Mouse (Mus musculus) liver, embryonic 14.5 days (tissue): ENCODE results near the gene Sarnp. TPM values are rescaled to one million over a fixed set of nuclear protein-coding genes. Genes with fewer than 3 reads are reported as not detected.

ENCODE experiments used
- ATAC-seq: fragments of 200-750 bp; cut with Nextera tagmentation; 2 replicates; pipeline ENCODE4 v1.8.0; 2017; ENCODE audit warnings: moderate number of reproducible peaks, mild to moderate bottlenecking, moderate library complexity; ENCODE audit not compliant: insufficient read depth
- DNase-seq, 3 experiments: peaks; one replicate each; pipeline ENCODE4 v3.0.0-alpha.2; 2012 to 2013; ENCODE audit warnings: low read depth in 3 of 3, low spot score in 3 of 3
- H3K27ac ChIP-seq: fragments of 300-500 bp; sonication (generic); 2 replicates; pipeline ENCODE4 v1.5.1; 2014; ENCODE audit warnings: moderate library complexity, mild to moderate bottlenecking, control low read depth, inconsistent platforms
- H3K27me3 ChIP-seq: fragments of 300-500 bp; sonication (generic); 2 replicates; pipeline ENCODE4 v1.6.1; 2014; ENCODE audit warnings: mild to moderate bottlenecking, low read length, moderate library complexity; ENCODE audit not compliant: control insufficient read depth, insufficient read depth
- H3K36me3 ChIP-seq: fragments of 300-500 bp; sonication (generic); replicated peaks from 2 replicates; pipeline ENCODE4 v1.6.1; 2014; ENCODE audit warnings: low read depth; ENCODE audit not compliant: control insufficient read depth, insufficient read depth
- H3K4me1 ChIP-seq, 2 experiments: fragments of 200-500 bp in 1 of 2; fragments of 300-500 bp in 1 of 2; sonication (generic) in 1 of 2; replicated peaks; 2 replicates each; pipeline ENCODE4 v1.6.1; 2012 to 2014; ENCODE audit warnings: antibody characterized with exemption in 1 of 2, inconsistent platforms in 1 of 2, low read length in 1 of 2; ENCODE audit not compliant: control insufficient read depth in 2 of 2, insufficient read depth in 2 of 2
- H3K4me2 ChIP-seq: fragments of 300-500 bp; sonication (generic); 2 replicates; pipeline ENCODE4 v1.6.1; 2014; ENCODE audit warnings: low read depth, mild to moderate bottlenecking, control low read depth, moderate library complexity
- H3K4me3 ChIP-seq, 2 experiments: fragments of 200-500 bp in 1 of 2; fragments of 300-500 bp in 1 of 2; sonication (generic) in 1 of 2; 2 replicates each; pipeline ENCODE4 v1.5.1; 2012 to 2014; ENCODE audit warnings: low read depth in 2 of 2, low read length in 2 of 2, mild to moderate bottlenecking in 2 of 2, control low read depth in 1 of 2, inconsistent platforms in 1 of 2, moderate library complexity in 1 of 2; ENCODE audit not compliant: insufficient read depth in 1 of 2
- H3K9ac ChIP-seq: fragments of 300-500 bp; sonication (generic); replicated peaks from 2 replicates; pipeline ENCODE4 v1.6.1; 2014; ENCODE audit warnings: mild to moderate bottlenecking, control low read depth, moderate library complexity
- H3K9me3 ChIP-seq: fragments of 300-500 bp; sonication (generic); 2 replicates; pipeline ENCODE4 v1.6.1; 2016; ENCODE audit warnings: low read length, mixed read lengths; ENCODE audit not compliant: control insufficient read depth
- CTCF ChIP-seq: IDR thresholded peaks from 2 replicates; pipeline ENCODE4 v1.5.1; 2016; ENCODE audit warnings: antibody characterized with exemption, low read depth, control low read depth
- EP300 ChIP-seq: IDR thresholded peaks from 2 replicates; pipeline ENCODE4 v1.6.1; 2016; ENCODE audit warnings: antibody characterized with exemption, low read depth
- WGBS: fragments of 180-500 bp; shearing (Covaris S2); extraction: QIAGEN DNeasy Blood & Tissue Kit; methylation state at CpG from one replicate; pipeline ENCODE4 v1.1.7; 2014; ENCODE audit not compliant: insufficient replicate concordance; 5-methylcytosine and 5-hydroxymethylcytosine counted together
- polyA plus RNA-seq, 2 experiments: library from polyadenylated mRNA; depleted of rRNA in 1 of 2; stranded (reverse) in 1 of 2; unstranded in 1 of 2; fragments of >200 nt; fragmentation: Nextera tagmentation in 1 of 2; extraction: Ambion mirVana in 1 of 2; gene quantifications; 2 replicates each; pipeline versions ENCODE4 v1.2.1 to v1.2.3; 2012 to 2014

The Sarnp gene
- polyA plus RNA-seq, 2 experiments, result 61.2 to 122 TPM

DNA sequence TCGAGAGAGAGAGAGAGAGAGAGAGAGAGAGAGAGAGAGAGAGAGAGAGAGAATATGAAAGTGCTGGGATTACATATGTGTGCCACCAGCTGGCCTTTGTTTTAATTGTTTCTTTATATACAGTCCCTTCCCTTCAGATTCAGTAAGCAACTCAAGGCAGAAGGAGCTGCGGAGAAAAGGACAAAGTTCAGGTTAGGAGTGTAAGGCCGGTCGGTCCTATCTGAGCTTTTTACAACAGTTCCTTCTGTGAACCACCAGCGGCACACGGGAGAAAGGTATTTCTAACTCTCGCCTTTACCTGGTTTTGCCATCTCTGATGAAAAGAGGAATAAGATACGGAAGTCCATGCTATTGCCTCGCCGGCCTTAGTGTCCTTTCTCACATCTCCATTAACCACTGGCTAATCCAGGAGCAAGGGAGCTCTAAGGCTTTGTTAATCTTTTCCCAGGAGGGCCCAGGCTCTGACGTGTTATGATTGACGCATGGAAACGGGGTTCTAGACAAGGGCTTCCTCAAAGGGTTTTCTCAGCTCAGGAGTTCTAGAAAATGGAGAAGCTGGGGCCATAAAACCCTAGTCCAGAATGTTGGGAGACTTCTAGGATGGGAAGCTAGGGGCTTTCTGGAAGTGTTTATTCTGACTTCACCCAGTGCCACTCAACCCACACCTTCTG lies 91.8 kb downstream of the Sarnp start:
- H3K27me3 ChIP-seq, result peaks cover 26% of the 10 kb centered on the region
- WGBS, result 56% methylated on average over 13 of the region's 13 CpGs
- H3K36me3 ChIP-seq, result no peaks in the 10 kb centered on the region
- no peak overlapping the region for H3K9ac ChIP-seq
- no peak overlapping the region for H3K27ac ChIP-seq
- H3K9me3 ChIP-seq, result no peaks in the 10 kb centered on the region
- TF ChIP-seq EP300 (no peak), CTCF (no peak)
- ATAC-seq (no peak; the same call in 1 of the 2 replicates), DNase-seq (no peak)
- H3K4me1 ChIP-seq, result peaks cover 0 to 3% of the 10 kb centered on the region in 2 experiments; a peak in 1 of 4 replicates
- peak overlapping the region; percentile 41 for H3K4me2 ChIP-seq
- H3K4me3 ChIP-seq, result peak overlapping the region in 1 of 2 experiments; percentile 61; a peak in 1 of 4 replicates

DNA sequence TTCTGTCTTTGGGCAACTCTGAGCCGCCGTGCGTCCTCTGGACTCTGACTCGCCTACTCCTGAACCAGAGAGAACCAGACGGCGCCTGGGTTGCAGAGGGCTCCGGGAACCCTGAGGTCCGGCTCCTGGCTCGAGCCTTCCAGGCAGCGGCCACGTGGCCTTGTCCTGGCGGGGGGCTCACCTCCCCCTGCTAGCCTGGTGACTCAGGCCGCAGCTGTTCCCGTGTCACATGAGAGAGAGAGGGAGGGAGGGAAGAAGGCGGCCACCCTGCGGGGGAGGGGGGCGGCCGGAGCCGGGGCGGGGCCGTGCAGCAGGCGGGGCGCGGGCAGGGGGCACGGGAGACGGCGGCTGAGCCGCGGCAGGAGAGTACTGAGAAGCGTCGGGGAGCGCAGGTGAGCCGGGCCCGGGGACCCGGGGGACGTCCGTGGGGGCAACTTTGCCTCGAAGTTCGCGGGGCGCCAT lies 92.5 kb downstream of the Sarnp start:
- peak overlapping the region; percentile 41 for H3K4me2 ChIP-seq
- peak overlapping the region; percentile 59 for H3K9ac ChIP-seq
- H3K4me3 ChIP-seq, result peak overlapping the region; percentile 61 to 64
- peaks cover 0 to 3% of the 10 kb centered on the region in 2 experiments; a peak in 1 of 4 replicates for H3K4me1 ChIP-seq
- no peak overlapping the region for H3K27ac ChIP-seq
- H3K36me3 ChIP-seq, result no peaks in the 10 kb centered on the region
- TF ChIP-seq CTCF (no peak), EP300 (no peak)
- no peaks in the 10 kb centered on the region for H3K9me3 ChIP-seq
- WGBS, result under 1% methylated on average over 39 of the region's 41 CpGs
- DNase-seq (no peak), ATAC-seq (peak; percentile 59)
- H3K27me3 ChIP-seq, result peaks cover 26% of the 10 kb centered on the region

DNA sequence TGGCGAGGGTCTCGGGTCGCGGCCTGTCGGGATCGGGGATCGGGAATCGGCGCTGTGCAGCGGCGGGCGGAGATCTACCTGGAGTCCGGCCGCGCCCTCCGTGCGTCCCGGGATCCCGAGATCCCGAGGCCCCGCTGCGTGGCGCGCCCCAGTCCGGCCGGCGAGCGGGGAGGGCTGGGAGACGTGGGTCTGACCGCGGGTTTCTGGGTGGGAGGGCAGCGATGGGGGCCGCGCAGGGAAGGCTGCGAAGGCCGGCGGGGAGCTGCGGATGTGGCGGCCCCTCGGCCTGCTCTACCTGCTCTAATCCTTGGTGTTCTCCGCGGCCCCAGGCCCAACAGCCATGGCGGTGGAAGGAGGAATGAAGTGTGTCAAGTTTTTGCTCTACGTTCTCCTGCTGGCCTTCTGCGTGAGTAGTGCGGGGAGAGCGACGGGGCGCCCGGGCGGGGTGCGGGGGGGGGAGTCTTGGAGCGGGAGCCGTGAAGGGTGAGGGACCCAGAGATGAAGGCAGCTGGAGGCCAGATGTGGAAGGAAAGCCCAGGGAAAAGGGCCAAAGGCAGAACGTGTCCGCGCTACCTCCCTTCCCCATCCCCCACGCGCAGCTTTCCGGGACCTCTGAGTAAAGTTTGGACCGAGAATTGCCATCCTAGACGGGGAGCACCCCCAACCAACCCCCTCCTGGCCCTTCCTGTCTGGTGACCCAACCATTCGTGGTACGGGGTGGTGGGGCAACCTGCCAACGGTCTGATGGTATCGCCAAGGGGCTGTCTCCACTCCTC lies 93.1 kb downstream of the Sarnp start:
- Histone ChIP-seq H3K36me3 (no peaks in the 10 kb centered on the region), H3K4me3 (peak overlapping the region; percentile 61 to 64), H3K4me1 (peaks cover 0 to 3% of the 10 kb centered on the region in 2 experiments; a peak in 1 of 4 replicates), H3K4me2 (peak overlapping the region; percentile 41), H3K27me3 (peaks cover 26% of the 10 kb centered on the region), H3K9me3 (no peaks in the 10 kb centered on the region), H3K9ac (peak overlapping the region; percentile 59), H3K27ac (no peak overlapping the region)
- ATAC-seq (peak; percentile 14; the same call in 1 of the 2 replicates), DNase-seq (no peak)
- 3% methylated on average over 66 of the region's 66 CpGs for WGBS
- TF ChIP-seq EP300, result no peak
- no peak for TF ChIP-seq CTCF

DNA sequence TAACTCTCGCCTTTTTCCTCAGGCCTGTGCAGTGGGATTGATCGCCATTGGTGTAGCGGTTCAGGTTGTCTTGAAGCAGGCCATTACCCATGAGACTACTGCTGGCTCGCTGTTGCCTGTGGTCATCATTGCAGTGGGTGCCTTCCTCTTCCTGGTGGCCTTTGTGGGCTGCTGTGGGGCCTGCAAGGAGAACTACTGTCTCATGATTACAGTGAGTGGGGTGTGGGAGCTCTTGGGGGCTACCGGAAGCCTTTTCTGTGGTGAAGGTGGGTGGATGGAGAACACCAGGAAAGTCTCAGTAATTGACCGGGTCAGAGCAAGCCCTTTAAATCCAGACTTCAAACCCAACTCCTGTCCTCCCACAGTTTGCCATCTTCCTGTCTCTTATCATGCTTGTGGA lies 94.3 kb downstream of the Sarnp start:
- ATAC-seq (no peak), DNase-seq (no peak)
- Histone ChIP-seq H3K27ac (no peak overlapping the region), H3K9me3 (no peaks in the 10 kb centered on the region), H3K4me1 (peaks cover 0 to 3% of the 10 kb centered on the region in 2 experiments; a peak in 1 of 4 replicates), H3K9ac (no peak overlapping the region), H3K27me3 (peaks cover 26% of the 10 kb centered on the region), H3K4me3 (no peak overlapping the region), H3K36me3 (no peaks in the 10 kb centered on the region), H3K4me2 (no peak overlapping the region)
- WGBS, result 50% methylated on average over 6 of the region's 6 CpGs
- TF ChIP-seq CTCF (no peak), EP300 (no peak)

DNA sequence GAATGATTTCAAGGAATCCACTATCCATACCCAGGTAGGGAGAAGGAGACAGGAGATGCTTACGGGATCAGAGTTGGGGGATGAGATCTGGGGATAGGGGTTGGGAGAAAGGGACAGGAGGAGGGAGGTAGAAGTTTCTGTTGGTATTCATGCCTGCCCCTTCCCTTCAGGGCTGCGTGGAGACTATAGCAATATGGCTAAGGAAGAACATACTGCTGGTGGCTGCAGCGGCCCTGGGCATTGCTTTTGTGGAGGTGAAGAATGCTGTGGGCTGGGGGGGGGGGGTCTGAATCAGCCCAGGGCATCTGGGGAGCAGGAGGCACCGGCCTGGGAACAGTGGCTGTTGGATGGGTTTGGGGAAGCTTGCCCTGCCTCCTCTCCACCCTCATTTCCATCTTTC lies 95.1 kb downstream of the Sarnp start:
- TF ChIP-seq CTCF (no peak), EP300 (no peak)
- H3K9me3 ChIP-seq, result no peaks in the 10 kb centered on the region
- no peak for DNase-seq
- no peaks in the 10 kb centered on the region for H3K36me3 ChIP-seq
- peaks cover 0 to 3% of the 10 kb centered on the region in 2 experiments; a peak in 1 of 4 replicates for H3K4me1 ChIP-seq
- H3K27me3 ChIP-seq, result peaks cover 26% of the 10 kb centered on the region
- WGBS, result 51% methylated on average over 4 of the region's 4 CpGs
- no peak overlapping the region for H3K27ac ChIP-seq
- H3K4me2 ChIP-seq, result no peak overlapping the region
- H3K4me3 ChIP-seq, result no peak overlapping the region
- no peak for ATAC-seq
- no peak overlapping the region for H3K9ac ChIP-seq
